ENCODE assay signal across 8 mouse cellular contexts in genomic region chr13:31820587-31821017, GRCm38 (mm10). TPM values are rescaled to one million over a fixed set of nuclear protein-coding genes. Genes with fewer than 3 reads are reported as not detected.
DNase-seq lines count a peak whose midpoint lies in the region; ATAC-seq lines count a peak whose summit lies in the region.

No protein-coding gene starts in this region.

- WGBS in forebrain, embryonic 11.5 days, result 2% methylated on average over 16 of the region's 16 CpGs
- 2% methylated on average over 16 of the region's 16 CpGs for WGBS in hindbrain, embryonic 15.5 days
- WGBS in liver, embryonic 13.5 days (ENCODE audit: insufficient replicate concordance), result 17% methylated on average over 16 of the region's 16 CpGs

- no peaks in the 10 kb centered on the region for H3K9me3 ChIP-seq in forebrain, embryonic 11.5 days (ENCODE audit: control insufficient read depth, low read length)
- no peaks in the 10 kb centered on the region for H3K9me3 ChIP-seq in hindbrain, embryonic 15.5 days
- no peaks in the 10 kb centered on the region for H3K9me3 ChIP-seq in liver, embryonic 13.5 days (replicated peaks)

- peaks cover 26% of the 10 kb centered on the region for H3K27me3 ChIP-seq in forebrain, embryonic 11.5 days (ENCODE audit: control insufficient read depth, insufficient read depth, low read length)
- H3K27me3 ChIP-seq in hindbrain, embryonic 15.5 days, result peaks cover 59% of the 10 kb centered on the region
- peaks cover 56% of the 10 kb centered on the region for H3K27me3 ChIP-seq in liver, embryonic 13.5 days

- H3K36me3 ChIP-seq in forebrain, embryonic 11.5 days (ENCODE audit: control insufficient read depth, insufficient read depth, low read length), result no peaks in the 10 kb centered on the region
- H3K36me3 ChIP-seq in hindbrain, embryonic 15.5 days, result no peaks in the 10 kb centered on the region
- no peaks in the 10 kb centered on the region for H3K36me3 ChIP-seq in liver, embryonic 13.5 days

- H3K27ac ChIP-seq in forebrain, embryonic 11.5 days (ENCODE audit: low read depth, low read length), result no peak overlapping the region
- no peak overlapping the region for H3K27ac ChIP-seq in hindbrain, embryonic 15.5 days (replicated peaks)
- no peak overlapping the region for H3K27ac ChIP-seq in liver, embryonic 13.5 days

- peak overlapping the region; percentile 32 for H3K4me2 ChIP-seq in forebrain, embryonic 11.5 days (ENCODE audit: low read depth, low read length, severe bottlenecking)
- peak overlapping the region; percentile 50 for H3K4me2 ChIP-seq in hindbrain, embryonic 15.5 days
- peak overlapping the region; percentile 38 for H3K4me2 ChIP-seq in liver, embryonic 13.5 days

- peak; percentile 79 for ATAC-seq in forebrain, embryonic 11.5 days (replicated peaks; ENCODE audit: low FRiP score)
- ATAC-seq in hindbrain, embryonic 15.5 days (ENCODE audit: low FRiP score, low read depth), result peak; percentile 74
- ATAC-seq in liver, embryonic 13.5 days (ENCODE audit: low read depth), result peak; percentile 75

- H3K4me3 ChIP-seq in forebrain, embryonic 11.5 days (ENCODE audit: low read depth, low read length), result 0 out of 2 replicates have a peak overlapping the region, but pooled peaks have one; percentile 8
- H3K4me3 ChIP-seq in hindbrain, embryonic 15.5 days, result peak overlapping the region; percentile 29
- H3K4me3 ChIP-seq in liver, embryonic 13.5 days (replicated peaks), result peak overlapping the region; percentile 14; the same call in 1 of the 2 replicates

- H3K4me1 ChIP-seq in forebrain, embryonic 11.5 days (replicated peaks; ENCODE audit: control insufficient read depth, insufficient read depth, low read length), result 0 out of 2 replicates have a peak, but pooled peaks cover 2% of the 10 kb centered on the region
- peaks cover 5% of the 10 kb centered on the region; the same call in 1 of the 2 replicates for H3K4me1 ChIP-seq in hindbrain, embryonic 15.5 days (replicated peaks)
- peaks cover 3% of the 10 kb centered on the region; the same call in 1 of the 2 replicates for H3K4me1 ChIP-seq in liver, embryonic 13.5 days (replicated peaks)

- peak overlapping the region; percentile 23; the same call in 1 of the 2 replicates for H3K9ac ChIP-seq in forebrain, embryonic 11.5 days (ENCODE audit: low read length)
- H3K9ac ChIP-seq in hindbrain, embryonic 15.5 days, result 0 out of 2 replicates have a peak overlapping the region, but pooled peaks have one; percentile 1
- no peak overlapping the region; the same call in 1 of the 2 replicates for H3K9ac ChIP-seq in liver, embryonic 13.5 days

- DNase-seq in urinary bladder, postnatal 14 days (ENCODE audit: low spot score), result peak; percentile 27
- no peak for DNase-seq in urinary bladder, postnatal 4 days (ENCODE audit: low spot score in 2 of 2)
- peak; percentile 72 for DNase-seq in forebrain, embryonic 11.5 days (ENCODE audit: low spot score)
- DNase-seq in liver, embryonic 13.5 days, result no peak
- DNase-seq in retina, embryonic 14.5 days (ENCODE audit: low spot score), result peak; percentile 77
- DNase-seq in left cerebral cortex, adult 18-20 months (ENCODE audit: low spot score in 2 of 2), result no peak
- DNase-seq in cerebellum, postnatal 4 days (ENCODE audit: low spot score in 2 of 2), result no peak

RNA-seq across cellular contexts. Expression of gene Foxc1, which starts 14.2 kb away (rescaled TPM):
- 5.0 and 5.5 TPM in 2 replicates for polyA plus RNA-seq in forebrain, embryonic 11.5 days (2014; fragmentation: Nextera tagmentation; extraction: Ambion mirVana)
- 1.4 and 2.0 TPM in 2 replicates for polyA plus RNA-seq in hindbrain, embryonic 15.5 days (2015; fragmentation: Nextera tagmentation; extraction: Ambion mirVana)
- 0.03 TPM in 2 replicates for polyA plus RNA-seq in liver, embryonic 13.5 days (2015; fragmentation: Nextera tagmentation; extraction: Ambion mirVana)
- 1 to 10 TPM; 5.7 to 6.6 TPM for total RNA-seq in left cerebral cortex, adult 18-20 months (2021)

Comparison
In these comparisons a context has a peak if more than half of its experiments do, and no peak if none do; other contexts are left out.
1. DNase-seq: peak in urinary bladder, postnatal 14 days (single experiment), forebrain, embryonic 11.5 days (single experiment) and retina, embryonic 14.5 days (single experiment); none in urinary bladder, postnatal 4 days (0 of 2), liver, embryonic 13.5 days (single experiment), left cerebral cortex, adult 18-20 months (0 of 2) and cerebellum, postnatal 4 days (0 of 2).
2. Peak in every context shown above with its lines, with median percentiles within 50 percentile points of each other: ATAC-seq, H3K4me2 ChIP-seq and H3K4me3 ChIP-seq.